Mouse (Mus musculus) midbrain, embryonic 13.5 days (tissue): ENCODE data around the gene Wfikkn1. TPM values are rescaled to one million over a fixed set of nuclear protein-coding genes. Genes with fewer than 3 reads are reported as not detected.

Source experiments
- ATAC-seq: fragments of 200-750 bp; cut with Nextera tagmentation; 2 replicates; pipeline ENCODE4 v1.8.0; 2017; ENCODE audit warnings: mild to moderate bottlenecking, moderate TSS enrichment, moderate library complexity
- H3K27ac ChIP-seq: fragments of 300-500 bp; sonication (generic); 2 replicates; pipeline ENCODE4 v1.5.1; 2015; ENCODE audit warnings: inconsistent platforms, mild to moderate bottlenecking, moderate library complexity
- H3K27me3 ChIP-seq: fragments of 300-500 bp; sonication (generic); 2 replicates; pipeline ENCODE4 v1.6.1; 2015; ENCODE audit warnings: mild to moderate bottlenecking, inconsistent platforms
- H3K36me3 ChIP-seq: fragments of 300-500 bp; sonication (generic); 2 replicates; pipeline ENCODE4 v1.6.1; 2015; ENCODE audit warnings: mild to moderate bottlenecking, inconsistent platforms
- H3K4me1 ChIP-seq: fragments of 300-500 bp; sonication (generic); replicated peaks from 2 replicates; pipeline ENCODE4 v1.6.1; 2015; ENCODE audit warnings: inconsistent platforms
- H3K4me2 ChIP-seq: fragments of 300-500 bp; sonication (generic); replicated peaks from 2 replicates; pipeline ENCODE4 v1.6.1; 2015; ENCODE audit warnings: moderate library complexity, mild to moderate bottlenecking, inconsistent platforms
- H3K4me3 ChIP-seq: fragments of 300-500 bp; sonication (generic); replicated peaks from 2 replicates; pipeline ENCODE4 v1.5.1; 2015; ENCODE audit warnings: mild to moderate bottlenecking, inconsistent platforms
- H3K9ac ChIP-seq: fragments of 300-500 bp; sonication (generic); replicated peaks from 2 replicates; pipeline ENCODE4 v1.6.1; 2015; ENCODE audit warnings: mild to moderate bottlenecking, inconsistent platforms
- H3K9me3 ChIP-seq: fragments of 300-500 bp; sonication (generic); 2 replicates; pipeline ENCODE4 v1.6.1; 2016; ENCODE audit warnings: mild to moderate bottlenecking, inconsistent platforms
- WGBS: fragments of 180-500 bp; shearing (Covaris S2); methylation state at CpG from one replicate; pipeline ENCODE4 v1.1.7; 2015; 5-methylcytosine and 5-hydroxymethylcytosine counted together
- polyA plus RNA-seq: library from polyadenylated mRNA; unstranded; fragments of >200 nt; fragmentation: Nextera tagmentation; extraction: Ambion mirVana; gene quantifications from 2 replicates; pipeline ENCODE4 v1.2.1, GENCODE M21; 2015

The Wfikkn1 gene
- polyA plus RNA-seq, 1 experiment from 2014 or later: 0.70 TPM

DNA sequence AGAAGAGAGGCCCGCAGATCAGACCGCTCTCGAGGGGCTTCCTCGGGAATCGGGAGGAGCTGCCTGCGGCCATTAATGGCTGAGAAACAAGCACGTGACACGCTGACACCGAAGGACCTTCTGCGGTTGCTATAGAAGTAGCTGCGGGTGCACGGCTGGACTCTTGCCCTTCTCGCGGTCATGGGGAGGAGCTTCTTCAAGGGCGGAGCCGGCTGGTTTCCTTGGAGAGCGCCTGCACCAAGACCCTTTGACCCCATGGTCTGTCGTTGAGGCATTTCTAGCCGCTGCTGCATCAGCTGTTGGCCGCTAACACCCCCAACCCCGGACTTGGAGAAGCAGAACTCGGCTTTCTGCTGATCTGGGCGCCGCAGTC lies 47.4 kb downstream of the Wfikkn1 start, which contains the start of gene Stub1:
TSS of gene Stub1 (minus strand) at position 114 of the 373 bp plus-strand sequence.
- Histone ChIP-seq H3K4me1 (peaks cover 83% of the 10 kb centered on the region), H3K9me3 (no peaks in the 10 kb centered on the region), H3K9ac (peak within 1 kb of the TSS; percentile 91), H3K36me3 (peaks cover 38% of the 10 kb centered on the region), H3K4me2 (peak within 1 kb of the TSS; percentile 98), H3K4me3 (peak within 1 kb of the TSS; percentile 88), H3K27me3 (no peaks in the 10 kb centered on the region), H3K27ac (peak within 1 kb of the TSS; percentile 95)
- ATAC-seq: no peak
- under 1% methylated on average over 24 of the region's 24 CpGs for WGBS

GRCm38 (mm10) chr17:25832436-25833290 lies 48.0 kb downstream of the Wfikkn1 start:
- H3K27ac ChIP-seq: peak overlapping the region; percentile 95
- peak overlapping the region; percentile 88 for H3K4me3 ChIP-seq
- no peaks in the 10 kb centered on the region for H3K9me3 ChIP-seq
- no peaks in the 10 kb centered on the region for H3K27me3 ChIP-seq
- peak overlapping the region; percentile 98 for H3K4me2 ChIP-seq
- peaks cover 83% of the 10 kb centered on the region for H3K4me1 ChIP-seq
- peak overlapping the region; percentile 91 for H3K9ac ChIP-seq
- peaks cover 38% of the 10 kb centered on the region for H3K36me3 ChIP-seq
- under 1% methylated on average over 73 of the region's 77 CpGs for WGBS
- ATAC-seq: peak; percentile 89

GRCm38 (mm10) chr17:25831451-25832281 lies 49.0 kb downstream of the Wfikkn1 start:
- H3K4me3 ChIP-seq: peak overlapping the region; percentile 88
- peak overlapping the region; percentile 91 for H3K9ac ChIP-seq
- no peak for ATAC-seq
- H3K36me3 ChIP-seq: peaks cover 48% of the 10 kb centered on the region
- 65% methylated on average over 21 of the region's 21 CpGs for WGBS
- peak overlapping the region; percentile 98 for H3K4me2 ChIP-seq
- peaks cover 83% of the 10 kb centered on the region for H3K4me1 ChIP-seq
- peak overlapping the region; percentile 95; the same call in 1 of the 2 replicates for H3K27ac ChIP-seq
- no peaks in the 10 kb centered on the region for H3K9me3 ChIP-seq
- no peaks in the 10 kb centered on the region for H3K27me3 ChIP-seq

GRCm38 (mm10) chr17:25830806-25831431 lies 49.7 kb downstream of the Wfikkn1 start:
- Histone ChIP-seq H3K27ac (no peak overlapping the region), H3K4me3 (peak overlapping the region; percentile 53)

DNA sequence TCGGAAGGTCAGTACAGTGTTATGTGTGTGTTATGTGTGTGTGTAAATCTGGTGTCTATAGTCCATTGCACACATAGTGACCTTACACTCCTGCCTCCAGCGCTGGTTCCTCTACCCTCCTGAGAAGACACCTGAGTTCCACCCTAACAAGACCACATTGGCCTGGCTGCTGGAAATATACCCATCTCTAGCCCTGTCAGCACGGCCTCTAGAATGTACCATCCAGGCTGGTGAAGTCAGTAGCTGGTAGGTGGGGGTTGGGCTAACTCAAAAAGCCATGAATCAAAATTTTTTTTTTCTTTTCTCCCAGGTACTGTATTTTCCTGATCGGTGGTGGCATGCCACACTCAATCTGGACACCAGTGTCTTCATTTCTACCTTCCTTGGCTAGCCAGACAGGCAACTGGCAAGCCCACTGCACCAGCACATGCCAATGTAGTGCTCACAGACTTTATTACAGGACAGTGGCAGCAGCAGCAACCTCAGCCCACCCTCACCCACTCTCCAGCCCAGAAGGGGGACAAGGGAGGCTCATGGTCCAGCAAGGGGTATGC lies 50.4 kb downstream of the Wfikkn1 start:
- no peak for ATAC-seq
- peak overlapping the region; percentile 53 for H3K4me3 ChIP-seq
- 88% methylated on average over 4 of the region's 4 CpGs for WGBS
- no peak overlapping the region for H3K27ac ChIP-seq
- peaks cover 82% of the 10 kb centered on the region for H3K4me1 ChIP-seq
- no peaks in the 10 kb centered on the region for H3K27me3 ChIP-seq
- H3K9ac ChIP-seq: no peak overlapping the region
- H3K36me3 ChIP-seq: peaks cover 58% of the 10 kb centered on the region
- peak overlapping the region; percentile 98 for H3K4me2 ChIP-seq
- no peaks in the 10 kb centered on the region for H3K9me3 ChIP-seq

More at GRCm38 (mm10) chr17:25830806-25831431, 49.7 kb downstream of the Wfikkn1 start:
- WGBS: 87% methylated on average over 14 of the region's 14 CpGs
- no peak for ATAC-seq
- Histone ChIP-seq H3K9me3 (no peaks in the 10 kb centered on the region), H3K36me3 (peaks cover 55% of the 10 kb centered on the region), H3K9ac (peak overlapping the region; percentile 91; the same call in 1 of the 2 replicates), H3K4me2 (peak overlapping the region; percentile 98), H3K27me3 (no peaks in the 10 kb centered on the region), H3K4me1 (peaks cover 83% of the 10 kb centered on the region)

DNA sequence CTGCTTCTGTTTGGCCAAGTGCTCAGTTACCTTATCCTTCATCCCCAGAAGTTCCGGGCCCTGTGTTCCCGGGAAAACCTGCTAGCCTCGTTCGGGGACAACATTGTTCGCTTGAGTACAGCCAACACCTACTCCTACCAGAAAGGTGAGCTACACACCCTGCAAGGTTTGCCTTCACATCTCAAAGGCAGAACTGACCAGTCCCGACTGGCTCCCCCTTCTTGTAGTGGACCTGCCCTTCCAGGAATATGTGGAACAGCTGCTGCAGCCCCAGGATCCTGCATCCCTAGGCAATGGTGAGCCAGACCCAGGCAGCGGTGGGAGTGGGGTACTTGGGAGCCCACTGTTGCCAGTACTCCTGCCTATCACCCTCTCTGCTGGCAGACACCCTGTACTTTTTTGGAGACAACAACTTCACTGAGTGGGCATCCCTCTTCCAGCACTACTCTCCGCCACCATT lies 51.1 kb downstream of the Wfikkn1 start:
- Histone ChIP-seq H3K9ac (peak overlapping the region; percentile 81), H3K27me3 (no peaks in the 10 kb centered on the region), H3K4me1 (peaks cover 82% of the 10 kb centered on the region), H3K36me3 (peaks cover 51% of the 10 kb centered on the region), H3K4me2 (peak overlapping the region; percentile 95), H3K4me3 (peak overlapping the region; percentile 53), H3K27ac (peak overlapping the region; percentile 92), H3K9me3 (no peaks in the 10 kb centered on the region)
- no peak for ATAC-seq
- WGBS: 47% methylated on average over 8 of the region's 8 CpGs

DNA sequence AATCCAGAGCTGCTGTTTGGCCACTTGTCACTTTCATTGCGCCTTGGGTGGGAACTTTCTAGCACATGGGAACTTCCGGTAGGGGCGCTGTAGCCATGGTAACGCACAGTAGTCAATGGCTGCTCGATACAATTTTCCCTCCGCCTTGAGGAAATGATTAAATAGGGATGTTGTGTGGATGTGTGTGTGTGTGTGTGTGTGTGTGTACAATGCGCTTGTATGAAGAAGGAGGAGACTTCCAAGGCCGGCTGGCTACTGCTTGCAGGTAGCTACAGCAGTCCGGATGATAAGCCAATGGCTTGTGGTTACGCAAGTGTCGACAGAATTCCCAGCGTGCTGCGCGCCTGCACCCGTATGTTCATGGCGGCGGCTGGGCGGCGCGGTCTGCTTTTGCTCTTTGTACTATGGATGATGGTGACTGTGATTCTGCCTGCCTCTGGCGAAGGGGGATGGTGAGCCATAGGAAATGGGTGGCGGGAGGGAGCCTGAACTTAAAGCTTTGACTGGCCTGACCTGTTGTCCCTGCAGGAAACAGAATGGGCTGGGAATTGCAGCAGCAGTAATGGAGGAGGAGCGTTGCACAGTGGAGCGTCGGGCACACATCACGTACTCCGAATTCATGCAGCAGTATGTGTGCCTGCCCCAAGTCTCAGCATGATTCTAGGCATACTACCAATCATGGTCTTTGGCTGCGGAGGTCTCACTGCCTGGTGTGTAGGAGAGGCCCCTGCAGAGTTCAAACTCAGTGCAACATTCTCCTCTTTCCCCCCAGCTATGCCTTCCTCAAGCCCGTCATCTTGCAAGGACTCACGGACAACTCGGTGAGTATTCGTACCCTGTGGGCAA lies 51.7 kb downstream of the Wfikkn1 start, which contains the start of gene Jmjd8:
TSS of gene Jmjd8 (plus strand) at position 156 of the 846 bp plus-strand sequence.
- peak; percentile 58 for ATAC-seq
- H3K4me1 ChIP-seq: peaks cover 82% of the 10 kb centered on the region
- WGBS: under 1% methylated on average over 32 of the region's 32 CpGs

DNA sequence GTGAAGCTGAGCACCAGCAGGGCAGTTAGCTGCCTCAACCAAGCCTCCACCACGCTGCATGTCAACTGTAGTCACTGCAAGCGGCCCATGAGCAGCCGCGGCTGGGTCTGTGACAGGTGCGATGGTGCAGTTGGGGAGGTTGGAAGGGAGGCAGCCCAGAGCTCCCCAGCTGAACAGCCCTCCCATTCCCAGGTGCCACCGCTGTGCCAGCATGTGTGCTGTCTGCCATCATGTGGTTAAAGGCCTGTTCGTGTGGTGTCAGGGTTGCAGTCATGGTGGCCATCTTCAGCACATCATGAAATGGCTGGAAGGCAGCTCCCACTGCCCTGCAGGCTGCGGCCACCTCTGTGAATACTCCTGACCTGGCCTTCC lies 52.4 kb downstream of the Wfikkn1 start:
- Histone ChIP-seq H3K36me3 (peaks cover 51% of the 10 kb centered on the region), H3K27ac (peak overlapping the region; percentile 92), H3K9me3 (no peaks in the 10 kb centered on the region), H3K27me3 (no peaks in the 10 kb centered on the region), H3K4me1 (peaks cover 79% of the 10 kb centered on the region), H3K4me2 (peak overlapping the region; percentile 95), H3K9ac (peak overlapping the region; percentile 81), H3K4me3 (peak overlapping the region; percentile 53)
- 87% methylated on average over 8 of the region's 8 CpGs for WGBS
- no peak for ATAC-seq

More for the DNA sequence above, 51.7 kb downstream of the Wfikkn1 start, which contains the start of gene Jmjd8:
- Histone ChIP-seq H3K4me3 (peak within 1 kb of the TSS; percentile 53), H3K27me3 (no peaks in the 10 kb centered on the region), H3K9me3 (no peaks in the 10 kb centered on the region), H3K4me2 (peak within 1 kb of the TSS; percentile 95), H3K36me3 (peaks cover 51% of the 10 kb centered on the region), H3K27ac (peak within 1 kb of the TSS; percentile 92), H3K9ac (peak within 1 kb of the TSS; percentile 81)
